Mouse (Mus musculus): ENCODE results near the gene Gm5478. TPM values are rescaled to one million over a fixed set of nuclear protein-coding genes. Genes with fewer than 3 reads are reported as not detected.

Gene Gm5478
- not detected for total RNA-seq (2023)

DNA sequence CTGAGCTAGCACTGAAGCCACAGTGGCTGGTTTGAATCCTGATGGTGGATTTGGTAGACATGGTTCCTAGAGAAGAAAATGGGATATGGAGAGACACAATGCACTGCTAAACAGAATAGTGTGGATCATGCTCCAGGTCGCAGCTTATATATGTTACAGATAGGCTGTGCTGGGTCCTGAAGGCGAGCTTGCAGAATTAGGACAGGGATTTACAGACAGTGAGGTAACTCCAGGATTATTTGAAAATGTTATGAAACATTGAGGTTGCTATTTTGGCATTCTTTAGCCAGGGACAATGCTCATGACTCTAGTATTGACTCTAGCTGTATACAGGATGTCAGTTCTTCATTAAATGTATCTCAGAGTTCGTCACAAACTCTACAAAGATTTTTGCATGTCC, at the start of gene Gm5478:
Gm5478 (minus strand) TSS at position 101 of the 400 bp plus-strand sequence.

GRCm38 (mm10) chr15:101694207-101694606, 47.0 kb upstream of the Gm5478 start, which contains the start of gene Krt6a:
Gene Krt6a (minus strand): TSS chr15:101694307.

DNA sequence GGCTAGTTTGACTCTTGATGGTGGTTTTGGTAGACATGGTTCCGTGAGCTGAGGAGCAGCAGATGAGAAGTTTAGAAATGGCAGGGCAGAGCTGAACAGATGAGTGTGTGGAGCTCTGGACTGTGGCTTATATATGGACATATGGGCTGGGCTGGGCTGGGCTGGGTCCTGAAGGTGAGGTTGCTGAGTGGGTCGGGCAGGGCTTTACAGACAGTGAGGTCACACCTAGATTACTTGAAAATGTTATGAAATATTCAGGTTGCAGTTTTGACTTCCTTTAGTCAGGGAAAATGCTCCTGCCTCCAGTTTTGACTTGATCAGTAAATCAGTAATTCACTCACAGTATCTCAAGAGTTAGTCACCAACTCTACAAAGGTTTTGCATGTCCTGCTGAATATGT, 33.0 kb upstream of the Gm5478 start, which contains the start of gene Krt6b:
Krt6b (minus strand) TSS at position 101 of the 400 bp plus-strand sequence.

GRCm38 (mm10) chr15:101627884-101628283, 19.3 kb downstream of the Gm5478 start, which contains the start of gene Gm5414:
Gene Gm5414 (minus strand): TSS chr15:101628188.

Other genes starting within 250 kb of the Gm5478 start
- gene Krt7, start 236.3 kb downstream of the Gm5478 start, total RNA-seq (2023) = 1 to 10 TPM; 3.9 to 4.6 TPM
- not detected for gene Krt87, start 208.6 kb downstream of the Gm5478 start, total RNA-seq (2023)
- not detected for gene Krt88, start 199.6 kb downstream of the Gm5478 start, total RNA-seq (2023)
- 1 to 10 TPM; 1.5 to 2.8 TPM for gene Krt81, start 183.6 kb downstream of the Gm5478 start, total RNA-seq (2023)
- 1 to 10 TPM; 6.0 to 6.8 TPM for gene Krt86, start 173.9 kb downstream of the Gm5478 start, total RNA-seq (2023)
- gene Krt83, start 155.9 kb downstream of the Gm5478 start, total RNA-seq (2023) = 10 to 100 TPM; 27.0 to 28.1 TPM
- gene Gm49425, start 130.1 kb downstream of the Gm5478 start, total RNA-seq (2023) = not detected
- gene Krt84, start 114.6 kb downstream of the Gm5478 start, total RNA-seq (2023) = not detected
- gene Krt82, start 96.7 kb downstream of the Gm5478 start, total RNA-seq (2023) = not detected
- not detected for gene Krt90, start 84.4 kb downstream of the Gm5478 start, total RNA-seq (2023)
- under 1 TPM; 0.73 to 0.76 TPM for gene Krt75, start 73.5 kb downstream of the Gm5478 start, total RNA-seq (2023)
- not detected for gene Gm5414, start 19.2 kb downstream of the Gm5478 start, total RNA-seq (2023)
- not detected for gene Krt6b, start 32.9 kb upstream of the Gm5478 start, total RNA-seq (2023)
- gene Krt6a, start 46.9 kb upstream of the Gm5478 start, total RNA-seq (2023) = not detected
- not detected for gene Krt5, start 65.5 kb upstream of the Gm5478 start, total RNA-seq (2023)
- not detected for gene Krt71, start 95.7 kb upstream of the Gm5478 start, total RNA-seq (2023)
- not detected for gene Krt72, start 139.1 kb upstream of the Gm5478 start, total RNA-seq (2023)
- gene Krt73, start 155.0 kb upstream of the Gm5478 start, total RNA-seq (2023) = not detected
- not detected for gene Krt2, start 170.8 kb upstream of the Gm5478 start, total RNA-seq (2023)
- not detected for gene Krt1, start 203.4 kb upstream of the Gm5478 start, total RNA-seq (2023)
- gene Krt77, start 222.3 kb upstream of the Gm5478 start, total RNA-seq (2023) = not detected
- not detected for gene Krt76, start 245.5 kb upstream of the Gm5478 start, total RNA-seq (2023)